Mouse (Mus musculus) cortical plate, adult 2 months (tissue): ENCODE measurements at regions not wholly inside any gene's neighbourhood (a gene's known extent, or its start where the extent isn't known, plus 50 kb on each side); places are given as distances from the start of the nearest gene placed in this dataset.

Experiments
- H3K27ac ChIP-seq: fragments of 200-500 bp; 2 replicates; pipeline ENCODE4 v1.5.1; 2012; ENCODE audit warnings: low read length, control low read depth, inconsistent platforms; ENCODE audit not compliant: insufficient read depth
- H3K4me1 ChIP-seq: fragments of 200-500 bp; 2 replicates; pipeline ENCODE4 v1.6.1; 2011; ENCODE audit warnings: low read length; ENCODE audit not compliant: control insufficient read depth, insufficient read depth
- H3K4me3 ChIP-seq: fragments of 200-500 bp; 2 replicates; pipeline ENCODE4 v1.5.1; 2011; ENCODE audit warnings: mild to moderate bottlenecking, low read length, control low read depth; ENCODE audit not compliant: insufficient read depth
- CTCF ChIP-seq: fragments of 200-500 bp; IDR thresholded peaks from 2 replicates; pipeline ENCODE4 v1.5.1; 2011; ENCODE audit warnings: mild to moderate bottlenecking, control low read depth, low read length; ENCODE audit not compliant: insufficient read depth; ENCODE audit errors: extremely low read depth
- POLR2A ChIP-seq: fragments of 200-500 bp; IDR thresholded peaks from 2 replicates; pipeline ENCODE4 v1.6.1; 2011; ENCODE audit warnings: mild to moderate bottlenecking, low read length, control low read depth; ENCODE audit not compliant: insufficient read depth; ENCODE audit errors: extremely low read depth

GRCm38 (mm10) chrX:11940246-11940645, 219.9 kb downstream of the Bcor start:
- Histone ChIP-seq H3K27ac (no peak overlapping the region), H3K4me3 (no peak overlapping the region), H3K4me1 (no peaks in the 10 kb centered on the region)
- TF ChIP-seq CTCF (no peak), POLR2A (no peak)

GRCm38 (mm10) chrX:11943367-11943766, 216.8 kb downstream of the Bcor start:
- TF ChIP-seq CTCF = no peak
- no peak for TF ChIP-seq POLR2A
- 0 out of 2 replicates have a peak, but pooled peaks cover 1% of the 10 kb centered on the region for H3K4me1 ChIP-seq
- no peak overlapping the region for H3K27ac ChIP-seq
- H3K4me3 ChIP-seq = no peak overlapping the region

GRCm38 (mm10) chrX:11944574-11944973, 215.6 kb downstream of the Bcor start:
- H3K4me1 ChIP-seq = 0 out of 2 replicates have a peak, but pooled peaks cover 1% of the 10 kb centered on the region
- no peak overlapping the region for H3K27ac ChIP-seq
- TF ChIP-seq CTCF (no peak), POLR2A (no peak)
- no peak overlapping the region for H3K4me3 ChIP-seq

GRCm38 (mm10) chrX:11945280-11945679, 214.9 kb downstream of the Bcor start:
- 0 out of 2 replicates have a peak, but pooled peaks cover 1% of the 10 kb centered on the region for H3K4me1 ChIP-seq
- no peak overlapping the region for H3K27ac ChIP-seq
- no peak overlapping the region for H3K4me3 ChIP-seq
- no peak for TF ChIP-seq CTCF
- TF ChIP-seq POLR2A = no peak

GRCm38 (mm10) chrX:11952193-11952592, 208.0 kb downstream of the Bcor start:
- Histone ChIP-seq H3K4me3 (no peak overlapping the region), H3K4me1 (no peaks in the 10 kb centered on the region), H3K27ac (no peak overlapping the region)
- TF ChIP-seq POLR2A (no peak), CTCF (no peak)

GRCm38 (mm10) chrX:11956194-11956593, 204.0 kb downstream of the Bcor start:
- no peaks in the 10 kb centered on the region; the same call in 1 of the 2 replicates for H3K4me1 ChIP-seq
- H3K4me3 ChIP-seq = no peak overlapping the region
- no peak overlapping the region for H3K27ac ChIP-seq
- TF ChIP-seq CTCF (no peak), POLR2A (no peak)

GRCm38 (mm10) chrX:11957011-11957410, 203.1 kb downstream of the Bcor start:
- Histone ChIP-seq H3K27ac (no peak overlapping the region), H3K4me3 (no peak overlapping the region), H3K4me1 (no peaks in the 10 kb centered on the region; the same call in 1 of the 2 replicates)
- TF ChIP-seq CTCF (no peak), POLR2A (no peak)

- H3K4me3 ChIP-seq = no peak overlapping the region
Observed at GRCm38 (mm10) chrX:11959871-11960552, 200.1 kb downstream of the Bcor start.

GRCm38 (mm10) chrX:11961350-11961749, 198.8 kb downstream of the Bcor start:
- Histone ChIP-seq H3K27ac (no peak overlapping the region), H3K4me1 (no peaks in the 10 kb centered on the region; the same call in 1 of the 2 replicates), H3K4me3 (no peak overlapping the region)
- TF ChIP-seq CTCF (no peak), POLR2A (no peak)

More at GRCm38 (mm10) chrX:11959871-11960552, 200.1 kb downstream of the Bcor start:
- Histone ChIP-seq H3K27ac (no peak overlapping the region), H3K4me1 (no peaks in the 10 kb centered on the region; the same call in 1 of the 2 replicates)
- TF ChIP-seq CTCF (no peak), POLR2A (no peak)

- Histone ChIP-seq H3K4me1 (no peaks in the 10 kb centered on the region; the same call in 1 of the 2 replicates), H3K27ac (no peak overlapping the region), H3K4me3 (no peak overlapping the region)
- TF ChIP-seq CTCF = no peak
- TF ChIP-seq POLR2A = no peak
Observed at GRCm38 (mm10) chrX:11964428-11964827, 195.7 kb downstream of the Bcor start.

GRCm38 (mm10) chrX:11978679-11979078, 181.5 kb downstream of the Bcor start:
- Histone ChIP-seq H3K4me3 (no peak overlapping the region), H3K4me1 (no peaks in the 10 kb centered on the region), H3K27ac (no peak overlapping the region)
- TF ChIP-seq CTCF (no peak), POLR2A (no peak)

- H3K4me3 ChIP-seq = no peak overlapping the region
- TF ChIP-seq POLR2A = no peak
- TF ChIP-seq CTCF = no peak
- H3K4me1 ChIP-seq = no peaks in the 10 kb centered on the region
- no peak overlapping the region for H3K27ac ChIP-seq
Observed at GRCm38 (mm10) chrX:11983276-11983675, 176.9 kb downstream of the Bcor start.
